ENCODE assay signal across 11 mouse cellular contexts in genomic region chr15:85408790-85409189, GRCm38 (mm10).
DNase-seq lines count a peak whose midpoint lies in the region; ATAC-seq and TF ChIP-seq lines count a peak whose summit lies in the region.
"Had no signal": no experiment of that assay in that cellular context is flagged by ENCODE, and none has a peak within 500 bp of the region (broad histone marks: within the 10 kb centered on the region; RNA-seq: fewer than 3 reads in every experiment).

No protein-coding gene starts in this region.

- peaks cover 29% of the 10 kb centered on the region for H3K4me1 ChIP-seq in forebrain, embryonic 15.5 days
- H3K4me1 ChIP-seq in forebrain, embryonic 14.5 days (ENCODE audit: control insufficient read depth, insufficient read depth, low read length): peaks cover 6% of the 10 kb centered on the region; the same call in 1 of the 2 replicates
- peaks cover 31% of the 10 kb centered on the region for H3K4me1 ChIP-seq in cerebellum, adult 2 months (ENCODE audit: control insufficient read depth, insufficient read depth, low read length)
- peaks cover 35% of the 10 kb centered on the region for H3K4me1 ChIP-seq in thymus, adult 2 months (replicated peaks; ENCODE audit: control insufficient read depth, insufficient read depth, low read length)
- 0 out of 2 replicates have a peak, but pooled peaks cover 5% of the 10 kb centered on the region for H3K4me1 ChIP-seq in kidney, embryonic 14.5 days (ENCODE audit: control insufficient read depth, insufficient read depth, low read length)

- no peaks in the 10 kb centered on the region for H3K27me3 ChIP-seq in forebrain, embryonic 15.5 days
- H3K27me3 ChIP-seq in forebrain, embryonic 14.5 days (replicated peaks; ENCODE audit: control insufficient read depth, insufficient read depth, low read length): no peaks in the 10 kb centered on the region
- no peaks in the 10 kb centered on the region for H3K27me3 ChIP-seq in cerebellum, adult 2 months (ENCODE audit: control insufficient read depth, insufficient read depth, low read length)
- no peaks in the 10 kb centered on the region for H3K27me3 ChIP-seq in thymus, adult 2 months (ENCODE audit: control insufficient read depth, insufficient read depth, low read length)
- H3K27me3 ChIP-seq in kidney, embryonic 14.5 days (ENCODE audit: control insufficient read depth, insufficient read depth, low read length): no peaks in the 10 kb centered on the region

- H3K4me3 ChIP-seq in forebrain, embryonic 15.5 days: no peak overlapping the region
- H3K4me3 ChIP-seq in forebrain, embryonic 14.5 days (ENCODE audit: low read depth, low read length): no peak overlapping the region
- H3K4me3 ChIP-seq in left cerebral cortex, adult 2 months: no peak overlapping the region
- no peak overlapping the region for H3K4me3 ChIP-seq in cerebellum, adult 2 months (replicated peaks; ENCODE audit: insufficient read depth, low read depth, low read length)
- peak overlapping the region; percentile 35 for H3K4me3 ChIP-seq in thymus, adult 2 months (ENCODE audit: control insufficient read depth, insufficient read depth, low read length)
- H3K4me3 ChIP-seq in kidney, embryonic 14.5 days (ENCODE audit: low read length): no peak overlapping the region

- ATAC-seq in forebrain, embryonic 15.5 days (replicated peaks): no peak
- ATAC-seq in forebrain, embryonic 14.5 days: no peak
- no peak for ATAC-seq in kidney, embryonic 14.5 days (ENCODE audit: low FRiP score, low TSS enrichment)

- no peaks in the 10 kb centered on the region for H3K9me3 ChIP-seq in forebrain, embryonic 15.5 days
- no peaks in the 10 kb centered on the region for H3K9me3 ChIP-seq in forebrain, embryonic 14.5 days (replicated peaks; ENCODE audit: control insufficient read depth, low read length)
- H3K9me3 ChIP-seq in kidney, embryonic 14.5 days (ENCODE audit: control insufficient read depth, low read length): no peaks in the 10 kb centered on the region

- H3K27ac ChIP-seq in forebrain, embryonic 15.5 days (replicated peaks): peak overlapping the region; percentile 6; the same call in 1 of the 2 replicates
- no peak overlapping the region for H3K27ac ChIP-seq in forebrain, embryonic 14.5 days (ENCODE audit: low read depth, low read length)
- no peak overlapping the region for H3K27ac ChIP-seq in left cerebral cortex, adult 2 months
- H3K27ac ChIP-seq in cerebellum, adult 2 months (ENCODE audit: insufficient read depth, low read length): no peak overlapping the region
- peak overlapping the region; percentile 98 for H3K27ac ChIP-seq in thymus, adult 2 months (ENCODE audit: control insufficient read depth, insufficient read depth, low read length)
- no peak overlapping the region for H3K27ac ChIP-seq in kidney, embryonic 14.5 days (ENCODE audit: low read depth, low read length)
- H3K27ac ChIP-seq: liver, embryonic 14.5 days had no signal

- no peak overlapping the region for H3K4me2 ChIP-seq in forebrain, embryonic 15.5 days (replicated peaks)
- no peak overlapping the region for H3K4me2 ChIP-seq in forebrain, embryonic 14.5 days (ENCODE audit: low read length)
- no peak overlapping the region for H3K4me2 ChIP-seq in kidney, embryonic 14.5 days (replicated peaks; ENCODE audit: low read depth, low read length)

- TF ChIP-seq CTCF in left cerebral cortex, adult 2 months (IDR thresholded peaks at IDR 0.05): no peak
- TF ChIP-seq CTCF in cerebellum, adult 2 months (IDR thresholded peaks at IDR 0.05; ENCODE audit: borderline replicate concordance, insufficient read depth, low read depth, low read length): no peak
- TF ChIP-seq CTCF in thymus, adult 2 months (IDR thresholded peaks at IDR 0.05; ENCODE audit: borderline replicate concordance, control insufficient read depth, extremely low read depth, insufficient read depth, low read length, poor library complexity): no peak

- H3K36me3 ChIP-seq in forebrain, embryonic 15.5 days: no peaks in the 10 kb centered on the region
- peaks cover 3% of the 10 kb centered on the region; the same call in 1 of the 2 replicates for H3K36me3 ChIP-seq in forebrain, embryonic 14.5 days (ENCODE audit: control insufficient read depth, insufficient read depth, low read length)
- no peaks in the 10 kb centered on the region for H3K36me3 ChIP-seq in thymus, adult 2 months (ENCODE audit: control insufficient read depth, insufficient read depth, low read length)
- 0 out of 2 replicates have a peak, but pooled peaks cover 3% of the 10 kb centered on the region for H3K36me3 ChIP-seq in kidney, embryonic 14.5 days (ENCODE audit: control insufficient read depth, insufficient read depth, low read length)

- 75% methylated on average over 5 of the region's 5 CpGs for WGBS in forebrain, embryonic 15.5 days
- WGBS in forebrain, embryonic 14.5 days: 88% methylated on average over 5 of the region's 5 CpGs
- 40% methylated on average over 5 of the region's 5 CpGs for WGBS in cerebellum, adult 2 months
- 37% methylated on average over 5 of the region's 5 CpGs for WGBS in thymus, adult 2 months
- 78% methylated on average over 5 of the region's 5 CpGs for WGBS in kidney, embryonic 14.5 days

- no peak for TF ChIP-seq POLR2A in cerebellum, adult 2 months (IDR thresholded peaks at IDR 0.05; ENCODE audit: borderline replicate concordance, insufficient read depth, low read length)
- TF ChIP-seq POLR2A in thymus, adult 2 months (IDR thresholded peaks at IDR 0.05; ENCODE audit: control insufficient read depth, extremely low read depth, insufficient read depth, low read length, poor library complexity): no peak

- no peak for DNase-seq in forebrain, embryonic 14.5 days (ENCODE audit: low spot score)
- peak; percentile 22 for DNase-seq in left cerebral cortex, postnatal 4 days
- DNase-seq in left cerebral cortex, adult 2 months (ENCODE audit: extremely low spot score in 1 of 2, low spot score in 2 of 2): no peak
- DNase-seq in cerebellum, adult 2 months: peak; percentile 63 to 71
- peak; percentile 35 for DNase-seq in thymus, adult 2 months
- no peak for DNase-seq in gastrocnemius, postnatal 4 days (ENCODE audit: low spot score in 2 of 2)
- DNase-seq: kidney, adult 11 months; layer of hippocampus, adult 9-11 months had no signal

- intact Hi-C loops in left cerebral cortex, postnatal 4 days (cut with DNase I): no loop called here
- intact Hi-C loops in left cerebral cortex, adult 2 months (cut with DNase I): no loop called here

- H3K9ac ChIP-seq in forebrain, embryonic 15.5 days (replicated peaks): no peak overlapping the region
- no peak overlapping the region for H3K9ac ChIP-seq in forebrain, embryonic 14.5 days (ENCODE audit: low read length)
- H3K9ac ChIP-seq in kidney, embryonic 14.5 days (ENCODE audit: low read depth, low read length): no peak overlapping the region
- H3K9ac ChIP-seq: liver, embryonic 14.5 days had no signal

Comparison
In these comparisons a context has a peak if more than half of its experiments do, and no peak if none do; other contexts are left out.
1. H3K27ac ChIP-seq: peak in forebrain, embryonic 15.5 days (single experiment) and thymus, adult 2 months (single experiment); none in forebrain, embryonic 14.5 days (single experiment), left cerebral cortex, adult 2 months (single experiment), cerebellum, adult 2 months (single experiment) and kidney, embryonic 14.5 days (single experiment).
2. DNase-seq: peak in left cerebral cortex, postnatal 4 days (single experiment), cerebellum, adult 2 months (2 of 2) and thymus, adult 2 months (single experiment); none in forebrain, embryonic 14.5 days (single experiment), left cerebral cortex, adult 2 months (0 of 2) and gastrocnemius, postnatal 4 days (0 of 2).